Mouse (Mus musculus): ENCODE results near the gene Serpinb1a. TPM values are rescaled to one million over a fixed set of nuclear protein-coding genes. Genes with fewer than 3 reads are reported as not detected.

Gene Serpinb1a
- total RNA-seq, 1 experiment from 2014 or later: 346 TPM

GRCm38 (mm10) chr13:32849092-32849491 is 1.9 kb downstream of the Serpinb1a start:
- ATAC-seq (ENCODE audit: extremely low read depth, insufficient number of reproducible peaks, low FRiP score, poor library complexity, severe bottlenecking): peak; percentile 39

GRCm38 (mm10) chr13:32846221-32846620 is 4.8 kb downstream of the Serpinb1a start:
- no peak for ATAC-seq (ENCODE audit: extremely low read depth, insufficient number of reproducible peaks, low FRiP score, poor library complexity, severe bottlenecking)

GRCm38 (mm10) chr13:32841349-32841748 is 9.6 kb downstream of the Serpinb1a start:
- no peak for ATAC-seq (ENCODE audit: extremely low read depth, insufficient number of reproducible peaks, low FRiP score, poor library complexity, severe bottlenecking)

GRCm38 (mm10) chr13:32839314-32839713 is 11.7 kb downstream of the Serpinb1a start:
- peak; percentile 33; the same call in 1 of the 2 replicates for ATAC-seq (ENCODE audit: extremely low read depth, insufficient number of reproducible peaks, low FRiP score, poor library complexity, severe bottlenecking)

GRCm38 (mm10) chr13:32834513-32834912 is 16.5 kb downstream of the Serpinb1a start:
- ATAC-seq (ENCODE audit: extremely low read depth, insufficient number of reproducible peaks, low FRiP score, poor library complexity, severe bottlenecking): no peak

- ATAC-seq (ENCODE audit: extremely low read depth, insufficient number of reproducible peaks, low FRiP score, poor library complexity, severe bottlenecking): no peak
These were observed 17.7 kb downstream of the Serpinb1a start for GRCm38 (mm10) chr13:32833237-32833636.

GRCm38 (mm10) chr13:32832776-32833175 is 18.2 kb downstream of the Serpinb1a start:
- no peak for ATAC-seq (ENCODE audit: extremely low read depth, insufficient number of reproducible peaks, low FRiP score, poor library complexity, severe bottlenecking)

- peak; percentile 88 for ATAC-seq (ENCODE audit: extremely low read depth, insufficient number of reproducible peaks, low FRiP score, poor library complexity, severe bottlenecking)
These were observed 19.3 kb downstream of the Serpinb1a start for GRCm38 (mm10) chr13:32831505-32832273.

- no peak for ATAC-seq (ENCODE audit: extremely low read depth, insufficient number of reproducible peaks, low FRiP score, poor library complexity, severe bottlenecking)
These were observed 22.1 kb downstream of the Serpinb1a start for GRCm38 (mm10) chr13:32828886-32829285.

- peak; percentile 57 for ATAC-seq (ENCODE audit: extremely low read depth, insufficient number of reproducible peaks, low FRiP score, poor library complexity, severe bottlenecking)
These were observed 23.0 kb downstream of the Serpinb1a start for GRCm38 (mm10) chr13:32827951-32828350.

GRCm38 (mm10) chr13:32827111-32827822 is 23.7 kb downstream of the Serpinb1a start:
- no peak for ATAC-seq (ENCODE audit: extremely low read depth, insufficient number of reproducible peaks, low FRiP score, poor library complexity, severe bottlenecking)

- ATAC-seq (ENCODE audit: extremely low read depth, insufficient number of reproducible peaks, low FRiP score, poor library complexity, severe bottlenecking): no peak
These were observed 25.4 kb downstream of the Serpinb1a start for GRCm38 (mm10) chr13:32825546-32825945.

GRCm38 (mm10) chr13:32824377-32825330 is 26.3 kb downstream of the Serpinb1a start:
- no peak for ATAC-seq (ENCODE audit: extremely low read depth, insufficient number of reproducible peaks, low FRiP score, poor library complexity, severe bottlenecking)

GRCm38 (mm10) chr13:32823126-32823525 is 27.9 kb downstream of the Serpinb1a start:
- no peak for ATAC-seq (ENCODE audit: extremely low read depth, insufficient number of reproducible peaks, low FRiP score, poor library complexity, severe bottlenecking)

- ATAC-seq (ENCODE audit: extremely low read depth, insufficient number of reproducible peaks, low FRiP score, poor library complexity, severe bottlenecking): no peak
These were observed 29.3 kb downstream of the Serpinb1a start for GRCm38 (mm10) chr13:32821671-32822070.

- ATAC-seq (ENCODE audit: extremely low read depth, insufficient number of reproducible peaks, low FRiP score, poor library complexity, severe bottlenecking): no peak
These were observed 31.1 kb downstream of the Serpinb1a start for GRCm38 (mm10) chr13:32819926-32820325.

- no peak for ATAC-seq (ENCODE audit: extremely low read depth, insufficient number of reproducible peaks, low FRiP score, poor library complexity, severe bottlenecking)
These were observed 31.7 kb downstream of the Serpinb1a start for GRCm38 (mm10) chr13:32819241-32819640.

- no peak for ATAC-seq (ENCODE audit: extremely low read depth, insufficient number of reproducible peaks, low FRiP score, poor library complexity, severe bottlenecking)
These were observed 43.4 kb downstream of the Serpinb1a start for GRCm38 (mm10) chr13:32807624-32808023.

- no peak for ATAC-seq (ENCODE audit: extremely low read depth, insufficient number of reproducible peaks, low FRiP score, poor library complexity, severe bottlenecking)
These were observed 44.2 kb downstream of the Serpinb1a start for GRCm38 (mm10) chr13:32806820-32807219.

All from neutrophil, adult 5-6 weeks (primary cell).